Mouse (Mus musculus) central nervous system, embryonic 18 days (tissue): ENCODE data around the gene Usp31. TPM values are rescaled to one million over a fixed set of nuclear protein-coding genes. Genes with fewer than 3 reads are reported as not detected.

Experiments used
- polyA plus RNA-seq: library from polyadenylated mRNA; depleted of rRNA; stranded (reverse); fragments of >200 nt; gene quantifications from 2 replicates; pipeline ENCODE4 v1.2.3, GENCODE M21; 2012; rRNA removed

Usp31 gene
- 12.2 and 13.1 TPM in 2 replicates for polyA plus RNA-seq

DNA sequence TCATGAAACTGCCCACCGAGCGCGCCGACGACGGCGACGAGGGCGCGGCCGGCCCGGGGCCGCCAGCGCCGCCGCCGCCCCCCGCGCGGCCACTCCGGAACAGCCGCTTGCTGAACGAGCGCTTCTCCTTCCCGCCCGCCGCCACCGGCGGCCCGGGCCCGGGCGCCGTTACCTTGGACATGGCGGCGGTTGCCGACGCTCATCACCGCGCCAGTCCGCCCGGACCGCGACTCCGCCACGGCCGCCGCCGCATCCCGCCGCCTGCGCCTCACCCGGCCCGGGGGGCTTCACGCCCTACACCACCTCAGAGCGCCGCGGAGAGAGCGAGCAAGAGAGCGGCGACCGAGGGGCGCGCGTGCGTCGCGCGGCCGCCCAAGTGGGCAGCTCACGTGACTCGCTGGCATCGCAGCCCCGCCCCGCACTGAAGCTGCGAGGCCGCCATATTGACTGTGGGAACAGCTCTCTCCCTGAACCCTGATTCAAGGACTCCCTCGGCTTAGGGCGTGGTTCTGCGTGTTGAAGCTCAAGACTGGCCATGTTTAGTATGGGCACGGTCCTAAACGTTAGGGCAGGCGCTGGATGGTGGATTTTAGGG is at the start of gene Usp31:
Gene Usp31, minus strand, starts transcription at position 181 of the 595 bp plus-strand sequence.

DNA sequence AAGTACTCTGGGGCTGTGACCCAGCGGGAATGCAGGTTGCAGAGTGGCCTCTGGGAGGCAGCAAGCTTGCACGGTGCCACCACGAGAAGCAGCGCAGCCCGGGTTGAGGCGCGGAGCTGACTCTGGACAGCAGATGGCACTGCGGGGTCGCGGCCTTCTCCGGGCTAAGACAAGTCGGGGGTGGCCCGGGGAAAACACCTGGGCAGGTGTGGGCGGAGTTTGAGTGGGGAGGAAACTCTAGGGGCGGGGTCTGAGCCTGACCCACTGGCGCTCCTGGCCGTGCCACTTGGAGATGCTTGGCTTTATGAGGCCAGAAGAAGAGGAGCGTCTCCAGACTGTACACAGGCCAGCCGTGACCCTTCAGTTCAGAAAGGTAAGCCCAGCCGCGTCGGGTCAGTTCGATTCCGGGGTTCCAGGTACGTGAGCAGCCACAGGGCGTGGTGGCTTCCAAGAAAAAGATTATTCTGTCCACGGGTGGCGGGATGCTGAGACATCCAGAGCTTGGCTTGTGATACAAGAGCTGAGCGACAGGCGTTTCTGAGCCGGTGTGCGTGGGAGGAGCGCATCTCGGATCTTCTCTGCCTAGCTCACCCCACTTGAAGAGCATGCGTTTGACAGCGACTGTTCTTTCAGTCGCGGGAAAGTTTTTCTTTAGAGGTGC is 27.2 kb upstream of the Usp31 start, which contains the start of gene Scnn1g:
Gene Scnn1g, plus strand, starts transcription at position 309 of the 661 bp plus-strand sequence.

Other genes with a start within 250 kb of the Usp31 start
- 0.03 and 0.04 TPM in 2 replicates for gene Scnn1g, start 27.2 kb upstream of the Usp31 start, polyA plus RNA-seq
- 0.34 and 0.43 TPM in 2 replicates for gene Scnn1b, start 157.8 kb upstream of the Usp31 start, polyA plus RNA-seq